Mouse (Mus musculus) layer of hippocampus, adult 2 months (tissue): ENCODE measurements around the gene Zbtb20. TPM values are rescaled to one million over a fixed set of nuclear protein-coding genes. Genes with fewer than 3 reads are reported as not detected.

Source experiments
- DNase-seq, 2 experiments: peaks; one replicate each; pipeline ENCODE4 v3.0.0; 2022; ENCODE audit warnings: low spot score in 2 of 2
- H3K27ac ChIP-seq: fragments of 200-600 bp; 2 replicates; pipeline ENCODE4 v1.8.1; 2022
- H3K4me3 ChIP-seq: fragments of 200-600 bp; 2 replicates; pipeline ENCODE4 v1.8.1; 2022; ENCODE audit warnings: mild to moderate bottlenecking
- CTCF ChIP-seq: fragments of 200-600 bp; conservative IDR thresholded peaks from 2 replicates; pipeline ENCODE4 v1.8.1; 2022; ENCODE audit warnings: antibody characterized with exemption, mild to moderate bottlenecking, moderate library complexity
- total RNA-seq, 2 experiments: library from RNA; stranded (reverse); gene quantifications; 2 replicates each; pipeline ENCODE4 v1.2.3; 2021

Zbtb20 gene
- total RNA-seq, 2 experiments from 2014 or later, result 335 to 353 TPM

DNA sequence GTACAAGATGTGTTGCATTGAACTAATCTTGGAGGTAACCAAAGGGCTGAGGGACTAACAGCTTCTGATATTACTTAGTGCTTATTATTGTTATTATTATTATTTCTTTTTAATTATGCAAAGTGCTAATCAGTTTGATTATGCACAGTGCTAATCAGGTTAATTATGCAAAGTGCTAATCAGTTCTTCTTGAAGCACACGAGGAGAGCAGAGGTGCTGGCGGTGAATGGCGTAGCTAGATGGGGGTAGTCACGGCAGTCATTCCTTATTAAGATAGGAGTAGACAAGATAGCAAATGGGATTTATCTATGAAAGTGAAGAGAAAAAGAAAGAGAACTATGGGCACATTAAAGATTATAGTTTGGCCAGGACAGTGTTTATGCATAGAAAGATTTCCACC, 222.5 kb downstream of the Zbtb20 start:
- Histone ChIP-seq H3K4me3 (no peak overlapping the region), H3K27ac (peak overlapping the region; percentile 60)
- TF ChIP-seq CTCF, result no peak
- no peak for DNase-seq

DNA sequence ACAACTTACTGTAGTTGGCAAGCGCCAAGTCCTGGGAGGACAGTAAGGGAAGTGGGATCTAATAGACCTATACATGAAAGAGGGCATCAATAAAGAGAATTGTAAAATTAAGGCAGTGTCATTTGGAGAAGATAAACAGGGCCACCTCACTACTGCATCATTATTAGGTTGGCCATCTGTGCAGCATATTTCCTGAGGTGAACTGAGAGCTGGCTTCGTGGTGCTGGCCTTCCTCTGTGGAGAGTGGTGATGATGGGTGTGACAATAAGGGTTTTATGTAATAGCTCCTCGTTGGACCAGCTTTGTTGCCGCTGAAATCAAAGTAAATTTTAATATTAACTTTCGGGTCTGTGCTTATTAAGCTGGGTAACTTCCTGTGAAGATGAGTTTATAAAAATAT, 223.0 kb downstream of the Zbtb20 start:
- Histone ChIP-seq H3K4me3 (no peak overlapping the region), H3K27ac (peak overlapping the region; percentile 60)
- TF ChIP-seq CTCF, result no peak
- no peak for DNase-seq

DNA sequence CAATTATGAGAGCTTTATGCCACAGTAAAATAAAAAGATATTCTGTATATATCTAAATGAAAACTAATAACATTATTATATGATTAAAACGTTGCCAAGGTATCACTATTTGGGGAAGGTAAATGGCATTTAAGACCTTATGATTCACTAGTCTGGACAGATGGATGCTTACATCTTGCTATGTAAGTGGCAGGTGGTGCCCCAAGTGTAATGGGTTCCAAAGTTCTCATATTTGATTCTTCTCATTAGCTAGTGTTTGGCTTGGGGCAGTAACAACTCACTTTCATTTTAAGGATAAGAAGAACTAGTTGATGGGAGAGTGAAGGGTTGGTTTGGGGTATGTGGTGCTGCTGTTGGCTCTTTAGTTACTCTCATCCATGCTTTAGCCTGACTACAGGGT, 235.6 kb downstream of the Zbtb20 start:
- Histone ChIP-seq H3K4me3 (no peak overlapping the region), H3K27ac (peak overlapping the region; percentile 29; the same call in 1 of the 2 replicates)
- no peak for TF ChIP-seq CTCF
- DNase-seq, result no peak

DNA sequence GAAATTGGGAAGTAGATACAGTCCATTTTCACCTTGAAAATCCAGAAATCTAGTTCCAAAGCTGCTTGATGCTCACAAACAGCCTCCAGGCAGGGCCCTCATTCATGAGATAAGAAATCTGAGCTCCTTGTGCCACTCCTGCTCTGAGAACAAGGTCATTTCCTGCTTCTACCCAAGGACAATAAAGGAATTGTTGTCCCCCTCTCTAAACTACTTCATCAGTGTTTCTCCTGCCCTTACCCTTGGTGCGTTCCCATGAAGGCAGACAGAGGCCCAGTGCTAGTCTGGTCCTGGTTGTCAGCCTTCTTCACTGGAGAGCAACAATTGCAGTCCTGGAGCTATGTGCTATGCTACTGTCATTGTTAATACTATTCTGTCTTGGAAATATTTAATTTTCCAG, 238.3 kb downstream of the Zbtb20 start:
- Histone ChIP-seq H3K4me3 (no peak overlapping the region), H3K27ac (no peak overlapping the region)
- no peak for DNase-seq
- no peak for TF ChIP-seq CTCF

DNA sequence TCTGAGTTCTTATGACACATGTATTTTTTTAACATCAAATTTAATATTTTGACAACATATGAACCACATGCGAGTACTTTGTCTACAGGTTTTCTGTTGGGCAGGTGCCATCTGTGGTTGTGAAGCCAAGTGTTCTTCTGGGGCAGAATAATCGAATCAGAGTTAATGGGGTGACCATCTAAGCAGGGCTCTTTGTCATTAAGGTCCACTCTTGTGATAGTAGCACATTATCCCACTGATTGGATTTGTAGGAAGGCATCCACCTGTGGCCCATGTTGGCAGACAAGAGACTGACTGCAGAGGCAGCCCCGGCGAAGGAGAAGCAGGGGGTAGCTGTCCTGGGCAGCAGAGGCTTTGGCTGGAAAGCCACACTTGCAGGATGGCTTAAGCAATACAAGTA, 254.3 kb downstream of the Zbtb20 start:
- TF ChIP-seq CTCF, result no peak
- Histone ChIP-seq H3K27ac (peak overlapping the region; percentile 95), H3K4me3 (no peak overlapping the region; the same call in 1 of the 2 replicates)
- DNase-seq, result no peak

DNA sequence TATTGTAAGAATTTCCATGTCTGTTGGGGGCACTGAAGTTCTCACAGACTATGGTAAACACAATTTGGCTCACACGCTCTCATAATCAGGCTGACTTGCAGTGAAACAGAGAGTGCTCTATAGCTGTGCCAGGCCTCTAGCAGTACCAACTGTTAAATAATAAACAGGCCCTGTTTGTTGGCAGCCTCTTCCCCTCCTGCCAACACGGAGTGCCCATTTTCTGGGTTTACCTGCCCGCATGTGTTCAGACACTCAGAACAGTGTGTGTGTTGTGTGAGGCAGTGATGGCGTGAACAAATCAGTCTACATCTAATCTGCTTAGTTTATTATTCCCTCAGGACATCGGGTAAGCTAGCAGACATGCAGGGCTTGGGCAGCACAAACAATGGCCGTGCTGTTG, 254.9 kb downstream of the Zbtb20 start:
- DNase-seq, result peak; percentile 57 to 78
- Histone ChIP-seq H3K27ac (peak overlapping the region; percentile 95), H3K4me3 (no peak overlapping the region)
- no peak for TF ChIP-seq CTCF

DNA sequence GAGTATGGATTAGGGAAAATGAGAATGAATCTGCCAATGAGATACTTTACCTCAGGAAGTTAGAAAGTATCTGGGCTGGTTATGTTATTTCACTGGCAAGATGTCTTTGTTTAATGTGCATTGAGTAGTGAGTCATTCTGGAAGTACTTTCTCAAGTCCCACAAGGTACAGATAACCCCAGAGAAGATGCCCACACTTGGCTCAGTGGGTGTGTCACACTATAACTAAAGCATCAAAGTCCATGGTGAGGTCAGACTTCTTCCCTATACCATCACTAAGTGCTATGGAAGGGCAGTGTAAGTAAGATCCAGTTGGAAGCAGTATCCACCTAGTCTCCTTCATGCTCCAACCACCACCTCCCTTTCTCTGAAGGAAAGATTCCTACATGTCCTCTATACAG, 255.4 kb downstream of the Zbtb20 start:
- DNase-seq, result no peak
- no peak for TF ChIP-seq CTCF
- no peak overlapping the region for H3K4me3 ChIP-seq
- H3K27ac ChIP-seq, result peak overlapping the region; percentile 95

DNA sequence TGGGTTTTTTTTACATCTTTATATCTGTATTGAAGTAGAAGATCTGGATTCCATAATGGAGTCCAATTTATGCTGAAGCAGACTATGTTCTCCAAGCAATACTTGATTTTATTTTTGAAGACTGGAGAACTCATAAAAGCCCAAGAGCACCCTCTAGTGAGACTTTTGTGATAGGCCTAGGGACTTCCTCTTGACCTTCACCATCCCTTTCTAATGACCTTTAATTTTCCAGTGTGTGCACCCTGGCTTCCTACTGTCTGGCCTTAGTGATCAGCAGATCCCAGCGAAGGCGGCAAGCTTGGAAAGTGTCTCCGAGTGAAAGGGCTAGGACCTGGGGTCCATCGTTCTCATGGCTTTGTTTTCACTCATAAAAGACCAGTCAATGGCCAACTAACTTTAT, 292.8 kb downstream of the Zbtb20 start:
- Histone ChIP-seq H3K4me3 (no peak overlapping the region), H3K27ac (peak overlapping the region; percentile 67)
- no peak for DNase-seq
- peak; percentile 77 for TF ChIP-seq CTCF

DNA sequence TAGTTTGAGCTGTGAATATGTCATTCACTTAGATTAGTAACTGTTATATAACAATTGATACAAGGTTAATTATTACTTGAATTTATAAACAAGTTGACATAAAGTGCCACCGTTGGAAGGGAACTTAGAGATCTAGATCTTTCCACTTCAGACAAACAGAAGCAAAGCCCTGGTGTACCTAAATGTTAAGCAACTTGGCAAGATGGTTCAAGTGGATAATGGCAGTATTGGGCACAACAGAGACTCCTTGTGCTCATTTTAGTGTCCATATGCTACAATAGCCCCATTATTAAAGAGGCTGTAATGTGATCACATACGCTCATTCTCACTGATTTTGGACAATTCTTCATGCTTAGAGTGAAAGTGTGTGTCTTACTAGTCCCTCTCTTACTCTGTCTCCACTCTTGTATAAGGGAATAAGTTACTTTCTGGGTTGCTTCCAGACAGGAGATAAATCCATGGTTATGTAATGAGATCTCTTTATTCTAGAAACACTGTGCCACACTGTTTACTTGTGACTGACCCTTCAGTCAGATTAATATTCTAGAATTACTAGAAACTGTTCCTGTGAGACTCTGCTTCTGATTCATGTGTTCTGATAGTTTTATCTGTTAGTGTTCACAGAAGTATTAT, 293.7 kb downstream of the Zbtb20 start:
- Histone ChIP-seq H3K27ac (peak overlapping the region; percentile 67), H3K4me3 (no peak overlapping the region)
- no peak for TF ChIP-seq CTCF
- DNase-seq, result no peak

DNA sequence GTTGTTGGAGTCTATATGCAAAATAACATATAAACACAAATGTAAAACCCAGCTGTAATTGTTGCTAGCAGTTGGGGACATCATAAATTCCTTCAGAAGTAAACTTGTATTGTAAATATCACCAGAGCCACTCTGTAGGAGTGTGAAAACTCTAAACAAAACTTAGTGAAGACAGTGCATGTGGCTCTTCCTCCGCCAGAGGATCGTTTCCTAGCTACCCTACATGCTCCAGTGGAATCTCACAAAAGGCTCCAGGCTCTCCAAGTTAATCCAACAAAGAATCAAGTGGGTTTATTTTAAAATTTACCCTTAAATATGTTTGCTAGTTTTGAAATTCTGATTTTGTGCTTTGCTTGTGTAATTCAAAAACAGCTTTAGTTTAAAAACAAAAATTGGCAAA, 296.5 kb downstream of the Zbtb20 start:
- peak overlapping the region; percentile 55; the same call in 1 of the 2 replicates for H3K27ac ChIP-seq
- TF ChIP-seq CTCF, result peak; percentile 22
- no peak for DNase-seq

DNA sequence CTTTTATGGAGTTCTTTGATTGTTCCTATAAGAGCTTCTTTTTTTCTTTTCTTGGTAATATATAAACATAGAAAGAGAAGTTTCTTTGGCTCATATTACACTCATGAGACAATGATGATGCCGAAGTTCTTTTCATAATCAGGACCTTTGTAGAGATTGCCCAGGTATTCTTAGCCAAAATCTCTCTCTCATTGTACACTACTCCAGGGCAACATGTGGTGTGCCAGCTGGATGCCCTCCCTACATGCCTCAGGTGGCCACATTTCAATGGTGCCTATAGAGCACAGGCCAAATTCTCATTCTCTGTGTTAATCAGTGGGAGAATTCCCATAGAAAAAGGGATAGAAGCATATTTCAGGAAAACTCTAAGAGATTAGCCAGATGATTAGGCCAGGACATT, 297.2 kb downstream of the Zbtb20 start:
- TF ChIP-seq CTCF, result no peak
- no peak for DNase-seq
- H3K4me3 ChIP-seq, result no peak overlapping the region
- H3K27ac ChIP-seq, result peak overlapping the region; percentile 55; the same call in 1 of the 2 replicates

More for the DNA sequence above, 296.5 kb downstream of the Zbtb20 start:
- H3K4me3 ChIP-seq, result no peak overlapping the region

DNA sequence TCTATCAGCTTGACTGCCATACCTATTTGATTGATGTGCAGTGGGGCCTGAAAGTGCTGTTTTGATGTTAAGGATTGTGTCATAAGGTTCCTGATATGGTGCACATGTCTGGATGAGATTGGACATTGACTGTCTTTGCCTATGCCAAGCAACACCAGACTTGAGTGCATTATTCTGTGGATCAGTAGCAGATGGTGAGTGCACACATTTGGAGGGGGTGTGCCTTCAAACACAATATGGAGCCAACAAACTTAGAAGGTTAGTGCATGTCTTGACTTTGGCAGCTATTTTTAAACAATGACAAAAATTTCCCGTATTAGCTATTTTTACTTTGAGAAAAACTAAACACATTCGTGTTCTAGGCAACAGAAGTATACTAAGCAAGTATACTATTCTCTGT, 299.1 kb downstream of the Zbtb20 start:
- DNase-seq, result peak in 1 of 2 experiments; percentile 44

DNA sequence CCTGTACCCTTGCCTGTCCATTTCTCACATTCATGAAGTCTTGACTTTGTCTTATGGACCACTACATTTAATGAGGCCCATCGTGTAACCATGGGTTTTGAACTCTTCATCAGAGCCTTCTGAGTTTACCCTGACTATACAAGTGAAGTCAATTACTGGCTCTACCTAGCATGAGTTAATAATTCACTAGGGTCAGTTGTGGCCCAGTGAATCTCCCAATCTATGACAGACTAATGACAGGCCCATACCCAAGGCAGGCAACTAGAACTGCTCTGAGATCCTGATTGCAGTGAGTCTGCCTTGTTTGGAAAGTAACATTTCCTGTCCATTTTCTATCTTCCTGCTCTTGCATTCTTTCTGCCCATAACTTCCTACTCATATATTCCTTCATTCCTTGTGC, 305.4 kb downstream of the Zbtb20 start:
- no peak for DNase-seq
- TF ChIP-seq CTCF, result no peak
- no peak overlapping the region for H3K27ac ChIP-seq

More for the DNA sequence above, 299.1 kb downstream of the Zbtb20 start:
- H3K4me3 ChIP-seq, result no peak overlapping the region
- peak overlapping the region; percentile 54; the same call in 1 of the 2 replicates for H3K27ac ChIP-seq
- TF ChIP-seq CTCF, result no peak

DNA sequence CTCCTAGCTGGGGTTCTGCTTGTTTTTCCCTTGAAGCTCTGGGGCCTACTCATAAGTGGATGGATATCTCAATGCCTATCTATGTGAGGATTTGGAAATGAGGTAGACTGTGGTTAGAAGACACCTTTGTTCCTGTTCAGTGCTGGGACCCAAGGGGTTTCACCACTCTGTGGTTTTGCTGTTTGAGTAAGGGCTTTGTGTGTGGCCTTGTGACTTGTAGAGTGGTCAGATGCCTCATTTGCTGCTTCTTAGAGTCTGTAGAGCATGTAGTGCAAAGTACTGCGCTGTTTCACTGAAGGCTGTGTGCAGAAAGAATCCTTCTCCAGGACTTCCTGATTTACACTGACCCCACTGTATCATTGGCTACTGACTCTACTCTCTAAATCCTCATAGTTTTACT, 314.7 kb downstream of the Zbtb20 start:
- no peak for TF ChIP-seq CTCF
- Histone ChIP-seq H3K4me3 (no peak overlapping the region), H3K27ac (peak overlapping the region; percentile 60; the same call in 1 of the 2 replicates)
- no peak for DNase-seq

More for the DNA sequence above, 305.4 kb downstream of the Zbtb20 start:
- H3K4me3 ChIP-seq, result no peak overlapping the region
